Mouse (Mus musculus) kidney, postnatal 0 days (tissue): Measurements from ENCODE around the gene Thbs1. TPM values are rescaled to one million over a fixed set of nuclear protein-coding genes. Genes with fewer than 3 reads are reported as not detected.

Experiments
- ATAC-seq: fragments of 200-750 bp; cut with Nextera tagmentation; replicated peaks from 2 replicates; pipeline ENCODE4 v1.8.0; 2017; ENCODE audit warnings: low read depth, moderate number of reproducible peaks, moderate TSS enrichment, moderate library complexity; ENCODE audit not compliant: low FRiP score
- DNase-seq: peaks from one replicate; pipeline ENCODE4 v3.0.0-alpha.2; 2016; ENCODE audit warnings: low spot score
- H3K27ac ChIP-seq: fragments of 300-500 bp; sonication (generic); 2 replicates; pipeline ENCODE4 v1.5.1; 2014; ENCODE audit warnings: mild to moderate bottlenecking
- H3K27me3 ChIP-seq: fragments of 300-500 bp; sonication (generic); 2 replicates; pipeline ENCODE4 v1.6.1; 2014; ENCODE audit warnings: low read length, mixed read lengths; ENCODE audit not compliant: insufficient read depth
- H3K36me3 ChIP-seq: fragments of 300-500 bp; sonication (generic); 2 replicates; pipeline ENCODE4 v1.6.1; 2014; ENCODE audit warnings: low read length, mixed read lengths; ENCODE audit not compliant: insufficient read depth
- H3K4me1 ChIP-seq: fragments of 300-500 bp; sonication (generic); replicated peaks from 2 replicates; pipeline ENCODE4 v1.6.1; 2014; ENCODE audit warnings: antibody characterized with exemption, low read length, mixed read lengths; ENCODE audit not compliant: insufficient read depth
- H3K4me2 ChIP-seq: fragments of 300-500 bp; sonication (generic); 2 replicates; pipeline ENCODE4 v1.6.1; 2014; ENCODE audit warnings: mild to moderate bottlenecking, low read length, moderate library complexity, mixed read lengths
- H3K4me3 ChIP-seq: fragments of 300-500 bp; sonication (generic); replicated peaks from 2 replicates; pipeline ENCODE4 v1.5.1; 2014; ENCODE audit warnings: low read depth, low read length
- H3K9ac ChIP-seq: fragments of 300-500 bp; sonication (generic); 2 replicates; pipeline ENCODE4 v1.6.1; 2014; ENCODE audit warnings: low read depth, low read length
- H3K9me3 ChIP-seq: fragments of 300-500 bp; sonication (generic); replicated peaks from 2 replicates; pipeline ENCODE4 v1.6.1; 2016; ENCODE audit warnings: low read length, inconsistent platforms, mixed read lengths
- CTCF ChIP-seq: IDR thresholded peaks from 2 replicates; pipeline ENCODE4 v1.5.1; 2016; ENCODE audit warnings: antibody characterized with exemption, low read depth, mild to moderate bottlenecking, moderate library complexity
- WGBS: fragments of 180-500 bp; shearing (Covaris S2); extraction: QIAGEN DNeasy Blood & Tissue Kit; methylation state at CpG from one replicate; pipeline ENCODE4 v1.1.7; 2014; 5-methylcytosine and 5-hydroxymethylcytosine counted together
- polyA plus RNA-seq: library from polyadenylated mRNA; unstranded; fragments of >200 nt; fragmentation: Nextera tagmentation; extraction: Ambion mirVana; gene quantifications from 2 replicates; pipeline ENCODE4 v1.2.1, GENCODE M21; 2015

Gene Thbs1
- polyA plus RNA-seq, 1 experiment from 2014 or later: 38.1 TPM

GRCm38 (mm10) chr2:118123743-118124142, 12.1 kb downstream of the Thbs1 start:
- Histone ChIP-seq H3K4me2 (no peak overlapping the region), H3K9ac (no peak overlapping the region), H3K4me1 (0 out of 2 replicates have a peak, but pooled peaks cover 7% of the 10 kb centered on the region), H3K27me3 (no peaks in the 10 kb centered on the region), H3K4me3 (no peak overlapping the region), H3K27ac (no peak overlapping the region), H3K9me3 (no peaks in the 10 kb centered on the region), H3K36me3 (peaks cover 56% of the 10 kb centered on the region)
- ATAC-seq: no peak
- no peak for TF ChIP-seq CTCF
- DNase-seq: no peak
- 63% methylated on average over 9 of the region's 9 CpGs for WGBS

DNA sequence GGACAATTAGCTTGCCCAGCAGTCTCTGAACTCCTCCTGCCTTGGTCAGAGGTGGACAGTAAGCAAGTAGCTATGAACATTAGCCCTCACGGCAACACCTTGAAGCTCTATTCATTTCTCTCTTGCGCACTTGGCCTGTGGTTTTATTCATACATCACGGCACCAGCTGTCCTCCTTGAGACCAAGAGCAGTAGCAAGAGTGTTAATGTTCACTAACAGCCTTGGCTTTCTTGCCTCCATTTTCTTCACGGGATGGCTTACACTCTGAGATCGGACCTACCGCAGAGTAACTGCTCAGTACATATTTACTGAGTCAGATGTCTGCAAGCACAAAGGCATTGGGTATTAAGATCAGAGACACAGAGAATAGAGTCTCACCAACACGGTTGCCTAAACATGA, 12.8 kb downstream of the Thbs1 start:
- Histone ChIP-seq H3K27ac (peak overlapping the region; percentile 74; the same call in 1 of the 2 replicates), H3K9me3 (no peaks in the 10 kb centered on the region), H3K4me2 (no peak overlapping the region), H3K4me3 (no peak overlapping the region), H3K27me3 (no peaks in the 10 kb centered on the region), H3K36me3 (peaks cover 49% of the 10 kb centered on the region), H3K4me1 (0 out of 2 replicates have a peak, but pooled peaks cover 7% of the 10 kb centered on the region), H3K9ac (no peak overlapping the region)
- DNase-seq: no peak
- no peak for TF ChIP-seq CTCF
- ATAC-seq: no peak
- 79% methylated on average over 7 of the region's 7 CpGs for WGBS

- Histone ChIP-seq H3K27me3 (no peaks in the 10 kb centered on the region), H3K4me2 (no peak overlapping the region), H3K4me1 (0 out of 2 replicates have a peak, but pooled peaks cover 7% of the 10 kb centered on the region), H3K36me3 (peaks cover 40% of the 10 kb centered on the region), H3K27ac (peak overlapping the region; percentile 74), H3K4me3 (no peak overlapping the region), H3K9ac (no peak overlapping the region), H3K9me3 (no peaks in the 10 kb centered on the region)
- no peak for TF ChIP-seq CTCF
- ATAC-seq (peak; percentile 79; the same call in 1 of the 2 replicates), DNase-seq (no peak)
- whole genome bisulfite sequencing: 57% methylated on average over 11 of the region's 11 CpGs
Measured at GRCm38 (mm10) chr2:118125211-118125939, 13.7 kb downstream of the Thbs1 start.

- 30% methylated on average over 7 of the region's 7 CpGs for WGBS
- peak overlapping the region; percentile 74 for H3K27ac ChIP-seq
- no peak overlapping the region for H3K9ac ChIP-seq
- 0 out of 2 replicates have a peak overlapping the region, but pooled peaks have one; percentile 18 for H3K4me2 ChIP-seq
- H3K36me3 ChIP-seq: peaks cover 34% of the 10 kb centered on the region
- no peak for TF ChIP-seq CTCF
- ATAC-seq (no peak), DNase-seq (no peak)
- H3K9me3 ChIP-seq: no peaks in the 10 kb centered on the region
- no peaks in the 10 kb centered on the region for H3K27me3 ChIP-seq
- 0 out of 2 replicates have a peak, but pooled peaks cover 7% of the 10 kb centered on the region for H3K4me1 ChIP-seq
- H3K4me3 ChIP-seq: no peak overlapping the region
Measured at GRCm38 (mm10) chr2:118125943-118126470, 14.3 kb downstream of the Thbs1 start.

GRCm38 (mm10) chr2:118127516-118128288, 16.0 kb downstream of the Thbs1 start:
- ATAC-seq (no peak), DNase-seq (no peak)
- H3K36me3 ChIP-seq: peaks cover 17% of the 10 kb centered on the region; the same call in 1 of the 2 replicates
- H3K4me3 ChIP-seq: no peak overlapping the region
- H3K27me3 ChIP-seq: no peaks in the 10 kb centered on the region
- no peaks in the 10 kb centered on the region for H3K9me3 ChIP-seq
- no peak overlapping the region for H3K9ac ChIP-seq
- H3K4me1 ChIP-seq: 0 out of 2 replicates have a peak, but pooled peaks cover 7% of the 10 kb centered on the region
- no peak overlapping the region for H3K4me2 ChIP-seq
- 67% methylated on average over 5 of the region's 5 CpGs for WGBS
- no peak for TF ChIP-seq CTCF
- H3K27ac ChIP-seq: no peak overlapping the region

DNA sequence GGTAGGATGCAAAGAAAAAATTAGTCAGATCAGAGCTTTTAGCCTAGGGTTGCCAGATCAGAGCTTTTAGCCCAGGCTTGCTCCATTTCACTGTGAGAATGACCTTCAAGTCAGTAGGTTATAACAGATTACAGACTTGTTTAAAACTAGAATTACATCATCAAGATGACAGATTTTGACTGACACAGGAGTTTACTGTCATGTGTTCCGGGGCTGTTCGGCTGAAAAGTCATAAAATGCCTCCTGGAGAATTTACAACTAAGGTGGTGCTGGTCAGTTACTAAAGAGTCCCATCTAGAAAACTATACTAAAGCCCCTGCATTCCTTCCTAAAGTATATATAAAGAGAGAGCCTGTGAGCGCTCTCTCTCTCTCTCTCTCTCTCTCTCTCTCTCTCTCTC, 16.6 kb downstream of the Thbs1 start:
- Histone ChIP-seq H3K9ac (no peak overlapping the region), H3K36me3 (peaks cover 14% of the 10 kb centered on the region; the same call in 1 of the 2 replicates), H3K27ac (no peak overlapping the region), H3K4me1 (0 out of 2 replicates have a peak, but pooled peaks cover 7% of the 10 kb centered on the region), H3K4me3 (no peak overlapping the region), H3K9me3 (no peaks in the 10 kb centered on the region), H3K27me3 (no peaks in the 10 kb centered on the region), H3K4me2 (no peak overlapping the region)
- ATAC-seq: no peak
- WGBS: 16% methylated on average over 3 of the region's 3 CpGs
- no peak for TF ChIP-seq CTCF
- DNase-seq: peak; percentile 59
